Mouse (Mus musculus): ENCODE measurements around the gene Ctnnbl1.

Ctnnbl1 gene

GRCm38 (mm10) chr2:157793851-157794332, 56.7 kb downstream of the Ctnnbl1 start:
- no peak for DNase-seq (ENCODE audit: low spot score)

GRCm38 (mm10) chr2:157795627-157796423, 58.6 kb downstream of the Ctnnbl1 start:
- no peak for DNase-seq (ENCODE audit: low spot score)

- no peak for DNase-seq (ENCODE audit: low spot score)
Observed at GRCm38 (mm10) chr2:157799533-157799932, 62.3 kb downstream of the Ctnnbl1 start.

GRCm38 (mm10) chr2:157800288-157800687, 63.1 kb downstream of the Ctnnbl1 start:
- DNase-seq (ENCODE audit: low spot score) = no peak

- DNase-seq (ENCODE audit: low spot score) = no peak
Observed at GRCm38 (mm10) chr2:157800746-157801501, 63.7 kb downstream of the Ctnnbl1 start.

GRCm38 (mm10) chr2:157801505-157802357, 64.5 kb downstream of the Ctnnbl1 start:
- DNase-seq (ENCODE audit: low spot score) = peak; percentile 82

- DNase-seq (ENCODE audit: low spot score) = no peak
Observed at GRCm38 (mm10) chr2:157802666-157803065, 65.5 kb downstream of the Ctnnbl1 start.

GRCm38 (mm10) chr2:157804388-157804787, 67.2 kb downstream of the Ctnnbl1 start:
- DNase-seq (ENCODE audit: low spot score) = no peak

- DNase-seq (ENCODE audit: low spot score) = no peak
Observed at GRCm38 (mm10) chr2:157805091-157805490, 67.9 kb downstream of the Ctnnbl1 start.

GRCm38 (mm10) chr2:157807076-157807475, 69.9 kb downstream of the Ctnnbl1 start:
- no peak for DNase-seq (ENCODE audit: low spot score)

- peak; percentile 36 for DNase-seq (ENCODE audit: low spot score)
Observed at GRCm38 (mm10) chr2:157807621-157808367, 70.6 kb downstream of the Ctnnbl1 start.

- no peak for DNase-seq (ENCODE audit: low spot score)
Observed at GRCm38 (mm10) chr2:157808368-157808923, 71.2 kb downstream of the Ctnnbl1 start.

- no peak for DNase-seq (ENCODE audit: low spot score)
Observed at GRCm38 (mm10) chr2:157809341-157809740, 72.1 kb downstream of the Ctnnbl1 start.

GRCm38 (mm10) chr2:157810749-157811148, 73.5 kb downstream of the Ctnnbl1 start:
- peak; percentile 42 for DNase-seq (ENCODE audit: low spot score)

- DNase-seq (ENCODE audit: low spot score) = no peak
Observed at GRCm38 (mm10) chr2:157813121-157813520, 75.9 kb downstream of the Ctnnbl1 start.

- DNase-seq (ENCODE audit: low spot score) = no peak
Observed at GRCm38 (mm10) chr2:157814116-157814964, 77.1 kb downstream of the Ctnnbl1 start.

- no peak for DNase-seq (ENCODE audit: low spot score)
Observed at GRCm38 (mm10) chr2:157814965-157815283, 77.7 kb downstream of the Ctnnbl1 start.

- no peak for DNase-seq (ENCODE audit: low spot score)
Observed at GRCm38 (mm10) chr2:157817672-157818071, 80.5 kb downstream of the Ctnnbl1 start.

GRCm38 (mm10) chr2:157818576-157819320, 81.5 kb downstream of the Ctnnbl1 start:
- DNase-seq (ENCODE audit: low spot score) = no peak

GRCm38 (mm10) chr2:157819401-157819800, 82.2 kb downstream of the Ctnnbl1 start:
- no peak for DNase-seq (ENCODE audit: low spot score)

Measured in adipocyte (in vitro differentiated cells).